Mouse (Mus musculus): ENCODE measurements around the gene Gm28038.

- no peak for TF ChIP-seq CTCF (IDR thresholded peaks at IDR 0.05; ENCODE audit: control insufficient read depth, insufficient read depth, low read length)
- no peak for TF ChIP-seq POLR2A (IDR thresholded peaks at IDR 0.05; ENCODE audit: borderline replicate concordance, control insufficient read depth, low read depth, low read length)
These were observed 21.4 kb upstream of the Gm28038 start for GRCm38 (mm10) chr2:30259131-30260064.

Measured in bone marrow, adult 2 months (tissue).